Comparison of ENCODE assay signal across 8 mouse cellular contexts in the genomic region with DNA sequence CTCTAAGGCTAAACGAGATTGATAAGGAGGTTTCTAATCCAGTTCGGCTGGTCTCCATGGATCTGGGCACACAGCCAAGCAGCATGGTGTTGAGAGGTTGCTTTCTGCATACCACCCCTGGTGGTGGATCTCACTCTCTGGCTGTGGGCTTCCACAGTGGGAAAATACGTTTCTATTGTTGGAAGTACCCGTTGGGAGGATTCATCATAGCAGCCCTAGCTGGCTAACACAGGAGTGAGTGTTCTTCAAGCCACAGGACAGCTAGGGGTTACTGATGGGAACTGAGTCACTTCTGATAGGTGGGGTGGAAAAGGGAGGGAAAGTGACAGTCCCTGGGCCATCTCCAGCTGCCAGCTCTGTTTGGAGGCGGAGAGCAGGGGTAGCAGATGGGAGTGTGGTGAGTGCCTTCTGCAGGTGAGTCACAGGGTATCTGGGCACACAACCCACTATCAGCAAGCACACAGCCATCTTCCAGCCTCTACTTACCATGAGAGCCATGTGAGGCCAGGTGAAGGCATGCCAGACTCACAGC.
DNase-seq lines count a peak whose midpoint lies in the region; ATAC-seq lines count a peak whose summit lies in the region.

No protein-coding gene starts in this region.

- WGBS in neural tube, embryonic 11.5 days, result 63% methylated on average over 5 of the region's 5 CpGs

- no peaks in the 10 kb centered on the region for H3K9me3 ChIP-seq in neural tube, embryonic 11.5 days (ENCODE audit: control insufficient read depth, low read length)

- no peak for DNase-seq in frontal cortex, postnatal 14 days (ENCODE audit: low spot score in 2 of 2)
- DNase-seq in neural tube, embryonic 11.5 days (ENCODE audit: low spot score), result peak; percentile 38
- no peak for DNase-seq in neural tube, embryonic 10.5 days (ENCODE audit: extremely low spot score, low spot score)
- DNase-seq in heart, postnatal 10 days, result peak; percentile 63 to 68
- DNase-seq in lung, postnatal 36 days, result peak; percentile 37
- no peak for DNase-seq in urinary bladder, adult 18-20 months (ENCODE audit: low spot score in 2 of 2)
- DNase-seq in thymus, postnatal 14 days, result no peak

- H3K4me1 ChIP-seq in neural tube, embryonic 11.5 days (ENCODE audit: control insufficient read depth, insufficient read depth, low read length), result peaks cover 7% of the 10 kb centered on the region; the same call in 1 of the 2 replicates

- no peak overlapping the region for H3K27ac ChIP-seq in neural tube, embryonic 11.5 days (ENCODE audit: low read depth, low read length)

- no peaks in the 10 kb centered on the region for H3K27me3 ChIP-seq in neural tube, embryonic 11.5 days (ENCODE audit: control insufficient read depth, insufficient read depth, low read length)

- no peaks in the 10 kb centered on the region for H3K36me3 ChIP-seq in neural tube, embryonic 11.5 days (ENCODE audit: control insufficient read depth, insufficient read depth, low read length)

- H3K4me3 ChIP-seq in neural tube, embryonic 11.5 days (ENCODE audit: low read depth, low read length), result no peak overlapping the region

- H3K9ac ChIP-seq in neural tube, embryonic 11.5 days (ENCODE audit: low read length), result no peak overlapping the region

- intact Hi-C loops in heart, postnatal 10 days (cut with DNase I), result no loop called here

- no peak overlapping the region for H3K4me2 ChIP-seq in neural tube, embryonic 11.5 days (ENCODE audit: low read depth)

- peak; percentile 48 for ATAC-seq in frontal cortex, adult (ENCODE audit: low TSS enrichment)
- 0 out of 2 replicates have a peak, but pooled peaks have one; percentile 45 for ATAC-seq in neural tube, embryonic 11.5 days (ENCODE audit: insufficient read depth, low FRiP score, low TSS enrichment)

Comparison
In these comparisons a context has a peak if more than half of its experiments do, and no peak if none do; other contexts are left out.
1. DNase-seq: peak in neural tube, embryonic 11.5 days (single experiment), heart, postnatal 10 days (2 of 2) and lung, postnatal 36 days (single experiment); none in frontal cortex, postnatal 14 days (0 of 2), neural tube, embryonic 10.5 days (single experiment), urinary bladder, adult 18-20 months (0 of 2) and thymus, postnatal 14 days (single experiment).